Mouse (Mus musculus): ENCODE results near the gene Vipr2.

DNA sequence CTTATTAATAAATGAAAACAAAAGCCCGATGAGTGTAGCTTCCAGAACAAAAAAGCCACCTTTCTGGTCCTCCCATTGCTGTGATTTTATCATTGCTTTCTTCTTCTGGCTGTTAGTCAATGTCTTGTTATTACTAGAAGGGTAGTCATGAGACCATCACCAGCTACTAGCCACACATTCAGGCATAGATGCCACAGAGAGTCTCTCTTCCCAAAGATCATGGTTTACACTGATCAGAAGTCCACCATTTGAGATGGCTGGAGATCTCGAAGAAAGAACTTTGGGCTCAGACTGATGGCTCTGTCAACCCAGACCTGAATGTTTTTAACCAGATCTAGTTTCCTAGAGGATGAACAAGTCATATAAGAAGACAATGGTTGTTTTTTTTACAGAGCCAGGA lies 38.3 kb downstream of the Vipr2 start:
- TF ChIP-seq POLR2A (IDR thresholded peaks at IDR 0.05; ENCODE audit: borderline replicate concordance, control insufficient read depth, low read depth, low read length) (no peak), CTCF (IDR thresholded peaks at IDR 0.05; ENCODE audit: control insufficient read depth, insufficient read depth, low read length) (no peak)

Measured in bone marrow, adult 2 months (tissue).